In the genomic region with DNA sequence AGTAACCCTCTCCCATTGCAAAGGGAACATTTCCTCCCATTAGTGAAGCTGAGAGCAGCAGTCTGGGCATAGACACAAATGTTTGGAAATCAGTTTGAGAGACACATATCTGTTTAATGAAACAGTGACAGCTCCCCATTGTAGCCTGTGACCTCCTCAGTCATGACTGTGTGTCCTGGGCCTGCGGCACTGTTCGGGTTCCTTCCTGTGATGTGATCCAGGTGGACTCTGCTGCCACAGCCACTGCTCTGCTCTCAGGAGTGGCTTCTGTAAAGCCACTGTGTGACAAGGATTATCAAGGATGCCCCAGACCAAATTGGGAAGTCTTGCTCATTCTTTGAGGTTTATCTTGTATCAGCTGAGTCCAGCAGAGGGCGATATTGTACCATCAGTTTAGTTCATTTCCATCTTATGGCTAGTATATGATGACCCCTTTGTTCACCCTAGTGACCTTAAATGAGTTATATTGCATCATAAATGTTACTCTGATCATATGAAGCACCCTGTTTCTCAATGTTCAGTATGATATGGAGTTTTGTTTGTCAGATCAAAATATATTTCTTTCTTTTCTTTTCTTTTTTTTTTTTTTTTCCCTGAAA, we compare ENCODE assay signal across 8 mouse cellular contexts. TPM values are rescaled to one million over a fixed set of nuclear protein-coding genes. Genes with fewer than 3 reads are reported as not detected.
DNase-seq lines count a peak whose midpoint lies in the region; ATAC-seq and TF ChIP-seq lines count a peak whose summit lies in the region.

No protein-coding gene starts in this region.

- H3K27ac ChIP-seq in liver, postnatal 0 days (ENCODE audit: low read depth), result no peak overlapping the region
- H3K27ac ChIP-seq in neural tube, embryonic 14.5 days (ENCODE audit: low read depth, low read length), result no peak overlapping the region

- 46% methylated on average over 3 of the region's 3 CpGs for WGBS in liver, postnatal 0 days (ENCODE audit: insufficient replicate concordance)
- 53% methylated on average over 3 of the region's 3 CpGs for WGBS in neural tube, embryonic 14.5 days

- TF ChIP-seq EP300 in liver, postnatal 0 days (IDR thresholded peaks at IDR 0.05; ENCODE audit: low read depth), result no peak

- no peak overlapping the region for H3K4me3 ChIP-seq in liver, postnatal 0 days (ENCODE audit: low read depth, low read length)
- no peak overlapping the region for H3K4me3 ChIP-seq in neural tube, embryonic 14.5 days (ENCODE audit: low read depth, low read length)

- no peaks in the 10 kb centered on the region for H3K4me1 ChIP-seq in liver, postnatal 0 days (ENCODE audit: insufficient read depth)
- no peaks in the 10 kb centered on the region for H3K4me1 ChIP-seq in neural tube, embryonic 14.5 days (ENCODE audit: control insufficient read depth, insufficient read depth, low read length)

- peak; percentile 90 for TF ChIP-seq CTCF in liver, postnatal 0 days (IDR thresholded peaks at IDR 0.05; ENCODE audit: low read depth)

- DNase-seq in B cell, adult 2 months, result peak; percentile 82 to 83
- DNase-seq in MEL-GATA-1-ER (ENCODE audit: extremely low read depth, low read depth), result peak; percentile 49
- DNase-seq in cerebellum, adult 9-10 months, result peak; percentile 76
- DNase-seq in kidney, postnatal 36 days, result peak; percentile 57 to 79
- peak; percentile 70 for DNase-seq in liver, postnatal 0 days
- DNase-seq in yolk sac, embryonic 10.5 days (ENCODE audit: low spot score), result peak; percentile 45

- no peaks in the 10 kb centered on the region for H3K9me3 ChIP-seq in liver, postnatal 0 days (ENCODE audit: low read length)
- H3K9me3 ChIP-seq in neural tube, embryonic 14.5 days (ENCODE audit: control insufficient read depth, low read length), result no peaks in the 10 kb centered on the region

- H3K4me2 ChIP-seq in liver, postnatal 0 days (ENCODE audit: low read depth, low read length), result no peak overlapping the region
- H3K4me2 ChIP-seq in neural tube, embryonic 14.5 days (ENCODE audit: low read depth, low read length), result no peak overlapping the region

- no peaks in the 10 kb centered on the region for H3K27me3 ChIP-seq in liver, postnatal 0 days (ENCODE audit: insufficient read depth, low read length)
- no peaks in the 10 kb centered on the region for H3K27me3 ChIP-seq in neural tube, embryonic 14.5 days (ENCODE audit: control insufficient read depth, insufficient read depth, low read length)

- ATAC-seq in granulocyte monocyte progenitor cell, adult 5-6 weeks (replicated peaks; ENCODE audit: poor library complexity, severe bottlenecking), result peak; percentile 95
- peak; percentile 64 for ATAC-seq in liver, postnatal 0 days
- peak; percentile 47 for ATAC-seq in neural tube, embryonic 14.5 days (ENCODE audit: low read depth)

- no peak overlapping the region for H3K9ac ChIP-seq in liver, postnatal 0 days (replicated peaks)
- no peak overlapping the region for H3K9ac ChIP-seq in neural tube, embryonic 14.5 days (replicated peaks; ENCODE audit: low read depth, low read length)

- H3K36me3 ChIP-seq in liver, postnatal 0 days (replicated peaks; ENCODE audit: insufficient read depth, low read length), result peaks cover 28% of the 10 kb centered on the region
- H3K36me3 ChIP-seq in neural tube, embryonic 14.5 days (ENCODE audit: control insufficient read depth, insufficient read depth, low read length), result peaks cover 21% of the 10 kb centered on the region

RNA-seq across cellular contexts. Expression of a gene that starts 13.4 kb away (rescaled TPM):
- total RNA-seq in granulocyte monocyte progenitor cell, adult 5-6 weeks (2014; fragmentation: Nextera tagmentation), result 11.2 and 18.0 TPM in 2 replicates
- 17.0 and 38.1 TPM in 2 replicates for total RNA-seq in granulocyte monocyte progenitor cell, adult 5-6 weeks (2017)
- 24.9 and 25.0 TPM in 2 replicates for polyA plus RNA-seq in liver, postnatal 0 days (2015; fragmentation: Nextera tagmentation; extraction: Ambion mirVana)
- polyA plus RNA-seq in neural tube, embryonic 14.5 days (2014; fragmentation: Nextera tagmentation; extraction: Ambion mirVana), result 36.8 and 38.0 TPM in 2 replicates

RNA-seq across cellular contexts. Expression of a gene that starts 13.7 kb away (rescaled TPM):
- total RNA-seq in granulocyte monocyte progenitor cell, adult 5-6 weeks (2014; fragmentation: Nextera tagmentation), result 34.6 and 48.5 TPM in 2 replicates
- 69.1 and 69.6 TPM in 2 replicates for total RNA-seq in granulocyte monocyte progenitor cell, adult 5-6 weeks (2017)
- polyA plus RNA-seq in liver, postnatal 0 days (2015; fragmentation: Nextera tagmentation; extraction: Ambion mirVana), result 10.3 and 10.4 TPM in 2 replicates
- polyA plus RNA-seq in neural tube, embryonic 14.5 days (2014; fragmentation: Nextera tagmentation; extraction: Ambion mirVana), result 12.9 and 13.9 TPM in 2 replicates

RNA-seq across cellular contexts. Expression of a gene that starts 45.7 kb away (rescaled TPM):
- total RNA-seq in granulocyte monocyte progenitor cell, adult 5-6 weeks (2014; fragmentation: Nextera tagmentation), result 19.7 and 21.2 TPM in 2 replicates
- 31.8 and 32.7 TPM in 2 replicates for total RNA-seq in granulocyte monocyte progenitor cell, adult 5-6 weeks (2017)
- polyA plus RNA-seq in liver, postnatal 0 days (2015; fragmentation: Nextera tagmentation; extraction: Ambion mirVana), result 8.3 and 9.1 TPM in 2 replicates
- 151 and 172 TPM in 2 replicates for polyA plus RNA-seq in neural tube, embryonic 14.5 days (2014; fragmentation: Nextera tagmentation; extraction: Ambion mirVana)

Comparison
In these comparisons a context has a peak if more than half of its experiments do, and no peak if none do; other contexts are left out.
1. RNA of a gene that starts 45.7 kb away (polyA plus RNA-seq): 151 to 172 TPM in neural tube, embryonic 14.5 days; 8.3 to 9.1 TPM in liver, postnatal 0 days; every median in the first group is over 10 times any median in the second.
2. Peak in every context shown above with its lines, with median percentiles within 50 percentile points of each other: DNase-seq and ATAC-seq.